Mouse (Mus musculus) erythroblast, embryonic 14.5 days (primary cell): Measurements from ENCODE around the gene Ncs1.

Experiments
- GATA1 ChIP-seq: IDR thresholded peaks from 2 replicates; pipeline ENCODE4 v1.6.1; 2012; ENCODE audit warnings: low read length, inconsistent platforms, mixed read lengths
- TAL1 ChIP-seq: IDR thresholded peaks from 3 replicates; pipeline ENCODE4 v1.6.1; 2012; ENCODE audit warnings: low read length, inconsistent platforms, mixed read lengths

DNA sequence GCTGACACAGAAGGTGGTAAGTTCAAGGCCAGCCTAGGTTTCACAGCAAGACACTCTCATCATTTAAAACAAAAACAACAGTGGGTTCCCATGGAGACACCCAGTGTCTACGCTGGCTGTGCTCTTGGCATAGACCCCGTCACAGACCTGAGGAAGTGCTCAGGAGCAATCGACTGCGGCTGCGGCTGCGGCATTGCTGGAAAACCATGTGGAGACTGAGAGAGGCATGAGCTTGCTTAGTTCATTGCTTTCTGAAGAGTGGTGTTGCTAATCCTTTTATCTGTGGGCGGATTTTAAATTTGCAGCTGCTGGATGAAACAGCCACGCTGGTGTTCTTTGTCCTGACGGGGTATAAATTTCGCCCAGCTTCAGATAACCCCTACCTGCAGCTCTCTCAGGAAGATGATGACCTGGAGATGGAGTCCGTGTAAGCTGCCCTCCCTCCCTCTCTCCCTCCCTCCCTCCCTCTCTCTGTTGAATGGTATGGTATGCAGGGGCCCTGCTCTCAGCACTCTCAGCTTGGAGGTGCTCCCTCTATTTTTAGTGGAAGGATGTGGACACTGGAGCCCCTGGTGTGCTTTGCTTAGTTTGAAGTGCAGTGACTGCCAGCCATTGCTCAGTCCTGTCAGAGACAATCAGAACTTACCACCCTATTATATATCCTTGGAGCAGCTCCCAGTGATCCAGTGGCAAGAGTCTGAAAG lies 35.3 kb upstream of the Ncs1 start:
- no peak for TF ChIP-seq GATA1
- no peak for TF ChIP-seq TAL1
